Comparison of ENCODE assay signal across 19 mouse cellular contexts in genomic region chr1:105440296-105440695, GRCm38 (mm10).
"Had no signal": no experiment of that assay in that cellular context is flagged by ENCODE, and none has a peak within 500 bp of the region (broad histone marks: within the 10 kb centered on the region; RNA-seq: fewer than 3 reads in every experiment).

No protein-coding gene starts in this region.

- H3K4me2 ChIP-seq: kidney, embryonic 15.5 days; limb, embryonic 12.5 days; liver, embryonic 13.5 days; lung, embryonic 15.5 days; neural tube, embryonic 12.5 days; stomach, embryonic 15.5 days had no signal

- H3K36me3 ChIP-seq: kidney, embryonic 15.5 days; limb, embryonic 12.5 days; liver, embryonic 13.5 days; lung, embryonic 15.5 days; neural tube, embryonic 12.5 days; stomach, embryonic 15.5 days had no signal

- H3K27me3 ChIP-seq: kidney, embryonic 15.5 days; limb, embryonic 12.5 days; liver, embryonic 13.5 days; lung, embryonic 15.5 days; megakaryocyte, embryonic 14.5 days; neural tube, embryonic 12.5 days; stomach, embryonic 15.5 days had no signal

- H3K9me3 ChIP-seq: kidney, embryonic 15.5 days; limb, embryonic 12.5 days; liver, embryonic 13.5 days; lung, embryonic 15.5 days; megakaryocyte, embryonic 14.5 days; neural tube, embryonic 12.5 days; stomach, embryonic 15.5 days had no signal

- DNase-seq: kidney, adult 2 months; kidney, postnatal 25 days; layer of hippocampus, adult 9-11 months; layer of hippocampus, postnatal 36 days; liver; liver, embryonic 13.5 days; liver, postnatal 0 days; lung, postnatal 14 days; right cerebral cortex, postnatal 14 days; thymus, adult 2 months; thymus, postnatal 36 days had no signal

- H3K27ac ChIP-seq: kidney, embryonic 15.5 days; limb, embryonic 12.5 days; liver, embryonic 13.5 days; lung, embryonic 15.5 days; macrophage; neural tube, embryonic 12.5 days; stomach, embryonic 15.5 days had no signal

- H3K4me1 ChIP-seq: kidney, embryonic 15.5 days; limb, embryonic 12.5 days; liver, embryonic 13.5 days; lung, embryonic 15.5 days; megakaryocyte, embryonic 14.5 days; neural tube, embryonic 12.5 days; stomach, embryonic 15.5 days had no signal

- ATAC-seq: intestine, embryonic 16.5 days; liver, postnatal 0 days had no signal

- H3K4me3 ChIP-seq: kidney, embryonic 15.5 days; limb, embryonic 12.5 days; liver, embryonic 13.5 days; lung, embryonic 15.5 days; megakaryocyte, embryonic 14.5 days; neural tube, embryonic 12.5 days; stomach, embryonic 15.5 days had no signal

- H3K9ac ChIP-seq: kidney, embryonic 15.5 days; limb, embryonic 12.5 days; liver, embryonic 13.5 days; liver, postnatal 0 days; lung, embryonic 15.5 days; neural tube, embryonic 12.5 days; stomach, embryonic 15.5 days had no signal
